Mouse (Mus musculus) hindbrain, embryonic 11.5 days (tissue): ENCODE results near the gene Dcbld1. TPM values are rescaled to one million over a fixed set of nuclear protein-coding genes. Genes with fewer than 3 reads are reported as not detected.

Experiments
- ATAC-seq: fragments of 200-750 bp; cut with Nextera tagmentation; 2 replicates; pipeline ENCODE4 v1.8.0; 2017; ENCODE audit warnings: mild to moderate bottlenecking, moderate TSS enrichment, moderate library complexity; ENCODE audit not compliant: low FRiP score
- DNase-seq: peaks from one replicate; pipeline ENCODE4 v3.0.0-alpha.2; 2015; ENCODE audit warnings: low spot score
- H3K27ac ChIP-seq: fragments of 300-500 bp; sonication (generic); 2 replicates; pipeline ENCODE4 v1.5.1; 2014; ENCODE audit warnings: mild to moderate bottlenecking, low read depth, low read length
- H3K27me3 ChIP-seq: fragments of 300-500 bp; sonication (generic); 2 replicates; pipeline ENCODE4 v1.6.1; 2014; ENCODE audit warnings: mild to moderate bottlenecking, low read length, moderate library complexity, mixed read lengths; ENCODE audit not compliant: control insufficient read depth, insufficient read depth
- H3K36me3 ChIP-seq: fragments of 300-500 bp; sonication (generic); 2 replicates; pipeline ENCODE4 v1.6.1; 2014; ENCODE audit warnings: mild to moderate bottlenecking, low read length, moderate library complexity, mixed read lengths; ENCODE audit not compliant: control insufficient read depth, insufficient read depth
- H3K4me1 ChIP-seq: fragments of 300-500 bp; sonication (generic); replicated peaks from 2 replicates; pipeline ENCODE4 v1.6.1; 2014; ENCODE audit warnings: low read length, mixed read lengths; ENCODE audit not compliant: control insufficient read depth, insufficient read depth
- H3K4me2 ChIP-seq: fragments of 300-500 bp; sonication (generic); replicated peaks from 2 replicates; pipeline ENCODE4 v1.6.1; 2014; ENCODE audit warnings: mild to moderate bottlenecking, low read depth, low read length
- H3K4me3 ChIP-seq: fragments of 300-500 bp; sonication (generic); 2 replicates; pipeline ENCODE4 v1.5.1; 2014; ENCODE audit warnings: low read depth, low read length
- H3K9ac ChIP-seq: fragments of 300-500 bp; sonication (generic); 2 replicates; pipeline ENCODE4 v1.6.1; 2014; ENCODE audit warnings: low read depth, low read length
- H3K9me3 ChIP-seq: fragments of 300-500 bp; sonication (generic); 2 replicates; pipeline ENCODE4 v1.6.1; 2016; ENCODE audit warnings: low read length; ENCODE audit not compliant: control insufficient read depth
- WGBS: fragments of 180-500 bp; shearing (Covaris S2); extraction: QIAGEN DNeasy Blood & Tissue Kit; methylation state at CpG from one replicate; pipeline ENCODE4 v1.1.7; 2014; 5-methylcytosine and 5-hydroxymethylcytosine counted together
- polyA plus RNA-seq: library from polyadenylated mRNA; unstranded; fragments of >200 nt; fragmentation: Nextera tagmentation; extraction: Ambion mirVana; gene quantifications from 2 replicates; pipeline ENCODE4 v1.2.1, GENCODE M21; 2014

Gene Dcbld1
- polyA plus RNA-seq, 1 experiment from 2014 or later = 18.8 TPM

DNA sequence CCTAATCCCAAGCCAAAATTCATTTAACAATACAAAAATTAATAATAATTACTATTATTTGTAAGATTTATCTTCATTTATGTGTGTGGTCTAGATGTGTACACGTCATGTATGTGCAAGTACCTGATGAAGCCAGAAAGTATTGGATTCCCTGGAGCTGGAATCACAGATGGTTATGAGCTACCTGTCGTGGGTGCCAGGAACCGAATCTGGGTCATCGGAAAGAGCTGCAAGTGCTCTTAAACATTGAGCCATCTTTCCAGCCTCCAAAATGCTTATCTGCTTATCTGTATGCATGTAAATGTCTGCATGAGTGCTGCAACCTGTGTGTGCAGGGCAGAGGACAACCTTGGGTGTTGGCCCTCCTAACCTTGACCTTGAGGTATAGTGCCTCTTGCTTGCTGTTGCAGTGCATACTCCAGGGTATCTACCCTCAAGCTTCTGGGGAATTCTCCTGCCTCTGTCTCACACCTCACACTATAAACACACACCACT lies 126.9 kb downstream of the Dcbld1 start:
- Histone ChIP-seq H3K27ac (no peak overlapping the region), H3K4me2 (no peak overlapping the region), H3K9me3 (no peaks in the 10 kb centered on the region), H3K4me3 (no peak overlapping the region), H3K9ac (no peak overlapping the region), H3K36me3 (no peaks in the 10 kb centered on the region), H3K27me3 (no peaks in the 10 kb centered on the region), H3K4me1 (no peaks in the 10 kb centered on the region)
- DNase-seq = no peak
- 97% methylated on average over 4 of the region's 4 CpGs for WGBS
- no peak for ATAC-seq

DNA sequence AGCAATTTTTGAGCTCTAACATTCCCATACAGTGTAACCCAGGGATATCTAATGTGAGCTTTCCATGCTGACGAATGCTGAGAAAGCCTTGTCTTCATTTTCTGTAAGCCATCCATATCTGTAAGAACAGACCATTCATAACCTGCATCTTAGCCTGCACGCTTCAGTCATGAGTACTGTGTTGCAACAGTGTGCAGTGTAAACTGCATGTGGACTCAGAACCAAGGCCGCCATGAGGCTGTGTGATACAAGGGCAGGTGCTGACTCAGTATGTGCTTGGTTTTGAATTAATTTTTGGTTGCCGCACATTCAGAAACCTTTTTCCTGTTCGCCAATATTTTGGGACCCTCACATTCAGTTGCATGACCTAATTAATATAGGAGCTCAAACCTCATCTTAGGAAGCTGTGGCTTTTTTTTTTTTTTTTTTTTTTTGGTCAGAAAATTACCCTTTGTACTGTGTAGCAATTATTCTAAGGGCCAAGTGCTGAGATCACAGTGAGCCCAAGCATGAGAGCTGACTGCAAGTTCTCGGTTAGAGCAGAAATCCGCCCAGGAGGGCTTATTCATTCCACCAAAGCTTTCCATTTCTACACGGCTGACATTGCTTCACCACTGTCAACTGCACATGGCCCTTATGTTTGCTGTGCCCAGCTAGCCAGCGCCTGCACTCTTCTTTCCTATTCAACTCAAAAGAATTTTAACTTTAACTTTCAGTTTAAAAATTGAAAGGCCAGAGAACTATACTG lies 127.6 kb downstream of the Dcbld1 start:
- 93% methylated on average over 9 of the region's 9 CpGs for WGBS
- H3K27ac ChIP-seq = no peak overlapping the region
- no peak for ATAC-seq
- no peak for DNase-seq
- no peak overlapping the region for H3K9ac ChIP-seq
- no peaks in the 10 kb centered on the region for H3K27me3 ChIP-seq
- no peak overlapping the region for H3K4me3 ChIP-seq
- H3K9me3 ChIP-seq = no peaks in the 10 kb centered on the region
- no peak overlapping the region for H3K4me2 ChIP-seq
- no peaks in the 10 kb centered on the region for H3K4me1 ChIP-seq
- H3K36me3 ChIP-seq = no peaks in the 10 kb centered on the region

DNA sequence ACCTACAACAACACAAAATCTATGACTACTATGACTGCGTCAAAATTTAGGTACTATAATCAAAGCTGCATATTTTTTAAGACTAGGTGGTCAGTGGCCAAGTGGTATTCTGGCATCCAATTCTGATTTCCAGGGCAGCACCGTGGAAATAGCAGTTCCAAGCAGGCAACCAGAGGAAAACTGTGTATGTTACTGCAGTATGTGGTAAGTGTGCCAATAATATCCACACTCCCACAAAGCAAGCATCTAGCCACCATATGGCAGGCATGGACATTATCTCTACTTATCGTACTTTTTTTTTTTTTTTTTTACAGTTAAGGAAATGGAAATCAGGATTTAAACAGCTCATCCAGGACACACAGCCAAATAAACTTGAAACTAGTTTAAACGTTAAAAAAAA lies 135.0 kb downstream of the Dcbld1 start:
- Histone ChIP-seq H3K9me3 (no peaks in the 10 kb centered on the region), H3K4me3 (no peak overlapping the region), H3K4me1 (no peaks in the 10 kb centered on the region), H3K36me3 (no peaks in the 10 kb centered on the region), H3K27ac (no peak overlapping the region), H3K4me2 (no peak overlapping the region), H3K9ac (no peak overlapping the region), H3K27me3 (no peaks in the 10 kb centered on the region)
- 95% methylated on average over 4 of the region's 4 CpGs for WGBS
- DNase-seq (no peak), ATAC-seq (no peak)

Other genes starting within 250 kb of the Dcbld1 start
- gene Vgll2, start 211.1 kb upstream of the Dcbld1 start, polyA plus RNA-seq = 1.2 and 3.4 TPM in 2 replicates
- 0.03 TPM in 1 of 2 replicates, not detected in the other for gene Ros1, start 38.4 kb upstream of the Dcbld1 start, polyA plus RNA-seq
- not detected in 2 replicates for gene Gm26741, start 125.1 kb downstream of the Dcbld1 start, polyA plus RNA-seq
- gene Gopc, start 148.5 kb downstream of the Dcbld1 start, polyA plus RNA-seq = 19.8 and 20.6 TPM in 2 replicates
- gene Nepn, start 155.4 kb downstream of the Dcbld1 start, polyA plus RNA-seq = not detected in 2 replicates
- gene Nus1, start 183.9 kb downstream of the Dcbld1 start, polyA plus RNA-seq = 17.1 and 17.6 TPM in 2 replicates